Mouse (Mus musculus): ENCODE data around the gene Tdrd5. TPM values are rescaled to one million over a fixed set of nuclear protein-coding genes. Genes with fewer than 3 reads are reported as not detected.
A peak's percentile ranks its signal among the peaks of the same experiment; 100 is the strongest.
"Not testable (repeated sequence)": the region's sequence is repeated elsewhere in the genome, so short reads cannot be mapped to it uniquely, and the experiment has no call there.

Gene Tdrd5
- polyA plus RNA-seq, 2 experiments = 0.20 to 0.36 TPM

DNA sequence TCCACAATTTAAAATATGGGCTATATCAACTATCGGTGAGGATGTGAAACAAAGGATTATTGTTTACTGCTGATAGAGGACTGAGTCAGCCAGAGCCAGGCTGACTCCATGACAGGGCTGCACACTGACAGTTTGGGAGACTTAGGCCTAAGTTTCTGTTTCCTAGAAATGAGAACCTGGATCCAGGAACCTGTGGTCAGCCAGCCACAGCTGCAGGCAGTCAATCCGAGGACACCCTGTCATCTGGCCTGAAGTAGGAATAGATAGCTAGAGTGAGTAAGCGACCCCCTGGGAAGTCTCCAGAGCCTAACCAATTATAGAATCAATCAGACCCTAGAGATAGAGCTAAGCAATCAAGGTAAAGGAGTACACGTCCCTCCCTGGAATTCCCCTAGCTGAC is 41.0 kb upstream of the Tdrd5 start:
- no peak for TF ChIP-seq POLR2A (IDR thresholded peaks at IDR 0.05; ENCODE audit: borderline replicate concordance, extremely low read depth, insufficient read depth, insufficient read length)
- Histone ChIP-seq H3K4me3 (replicated peaks; ENCODE audit: low read length) (no peak overlapping the region), H3K27ac (replicated peaks; ENCODE audit: low read depth, low read length) (no peak overlapping the region), H3K27me3 (ENCODE audit: control insufficient read depth, insufficient read depth, low read length) (no peaks in the 10 kb centered on the region), H3K9ac (ENCODE audit: low read depth, low read length, severe bottlenecking) (no peak overlapping the region), H3K4me2 (replicated peaks; ENCODE audit: low read depth, low read length, severe bottlenecking) (no peak overlapping the region), H3K36me3 (ENCODE audit: control insufficient read depth, insufficient read depth, low read length) (no peaks in the 10 kb centered on the region), H3K4me1 (ENCODE audit: control insufficient read depth, insufficient read depth, low read length) (no peaks in the 10 kb centered on the region), H3K9me3 (ENCODE audit: control insufficient read depth, low read length) (no peaks in the 10 kb centered on the region)
- ATAC-seq (ENCODE audit: low FRiP score, low read depth) = no peak
- 82% methylated on average over 4 of the region's 4 CpGs for WGBS
- DNase-seq (ENCODE audit: low spot score) = no peak

DNA sequence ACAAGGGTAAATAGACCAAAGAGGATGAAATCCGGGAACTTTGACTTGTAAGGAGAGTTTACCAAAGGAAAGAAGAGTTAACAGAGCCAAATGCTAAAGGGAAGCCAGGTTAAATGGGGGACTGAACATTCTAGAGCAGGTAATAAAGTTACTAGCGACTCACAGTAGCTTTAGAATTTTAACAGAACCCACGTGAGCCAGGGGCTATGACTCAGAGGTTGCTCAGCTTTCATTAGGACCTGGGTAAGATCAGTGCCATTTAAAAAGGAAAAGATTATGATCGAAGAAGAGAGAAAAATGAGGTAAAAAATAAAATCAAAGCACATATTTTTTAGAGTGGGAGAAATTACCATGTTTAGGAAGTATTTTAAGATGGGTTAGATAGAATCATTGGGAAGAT is 37.4 kb upstream of the Tdrd5 start:
- Histone ChIP-seq H3K4me1 (ENCODE audit: control insufficient read depth, insufficient read depth, low read length) (no peaks in the 10 kb centered on the region), H3K4me2 (replicated peaks; ENCODE audit: low read depth, low read length, severe bottlenecking) (no peak overlapping the region), H3K27ac (replicated peaks; ENCODE audit: low read depth, low read length) (no peak overlapping the region), H3K36me3 (ENCODE audit: control insufficient read depth, insufficient read depth, low read length) (no peaks in the 10 kb centered on the region), H3K9me3 (ENCODE audit: control insufficient read depth, low read length) (no peaks in the 10 kb centered on the region), H3K27me3 (ENCODE audit: control insufficient read depth, insufficient read depth, low read length) (no peaks in the 10 kb centered on the region), H3K9ac (ENCODE audit: low read depth, low read length, severe bottlenecking) (no peak overlapping the region), H3K4me3 (replicated peaks; ENCODE audit: low read length) (no peak overlapping the region)
- ATAC-seq (ENCODE audit: low FRiP score, low read depth) = no peak
- DNase-seq (ENCODE audit: low spot score) = no peak
- no peak for TF ChIP-seq POLR2A (IDR thresholded peaks at IDR 0.05; ENCODE audit: borderline replicate concordance, extremely low read depth, insufficient read depth, insufficient read length)
- WGBS = 52% methylated on average over 4 of the region's 4 CpGs

DNA sequence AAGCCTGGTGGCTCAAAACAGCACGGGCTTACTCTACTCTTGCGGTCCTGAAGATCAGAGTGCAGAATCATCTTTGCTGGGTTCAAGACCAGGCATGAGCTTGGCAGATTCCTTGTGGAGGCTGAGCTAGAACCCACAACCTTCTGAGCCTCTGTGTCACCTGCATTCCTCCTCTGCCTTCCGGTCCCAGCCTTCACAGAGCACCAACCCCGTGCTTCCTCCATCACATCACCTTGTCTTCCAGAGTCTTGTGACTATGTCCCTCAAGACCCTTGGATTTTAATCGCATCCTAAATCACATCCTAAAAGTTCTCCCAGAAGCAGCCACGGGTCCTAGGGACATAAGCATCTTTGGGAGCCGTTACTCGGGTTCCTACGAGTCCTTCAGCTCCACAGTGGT is 19.7 kb upstream of the Tdrd5 start:
- DNase-seq (ENCODE audit: low spot score) = no peak
- no peak for ATAC-seq (ENCODE audit: low FRiP score, low read depth)
- H3K36me3 ChIP-seq (ENCODE audit: control insufficient read depth, insufficient read depth, low read length) = no peaks in the 10 kb centered on the region
- H3K27ac ChIP-seq (replicated peaks; ENCODE audit: low read depth, low read length) = no peak overlapping the region
- H3K4me2 ChIP-seq (replicated peaks; ENCODE audit: low read depth, low read length, severe bottlenecking) = no peak overlapping the region
- H3K9me3 ChIP-seq (ENCODE audit: control insufficient read depth, low read length) = no peaks in the 10 kb centered on the region
- 82% methylated on average over 9 of the region's 9 CpGs for WGBS
- H3K27me3 ChIP-seq (ENCODE audit: control insufficient read depth, insufficient read depth, low read length) = no peaks in the 10 kb centered on the region
- no peak for TF ChIP-seq POLR2A (IDR thresholded peaks at IDR 0.05; ENCODE audit: borderline replicate concordance, extremely low read depth, insufficient read depth, insufficient read length)
- no peak overlapping the region for H3K9ac ChIP-seq (ENCODE audit: low read depth, low read length, severe bottlenecking)
- H3K4me1 ChIP-seq (ENCODE audit: control insufficient read depth, insufficient read depth, low read length) = no peaks in the 10 kb centered on the region
- no peak overlapping the region for H3K4me3 ChIP-seq (replicated peaks; ENCODE audit: low read length)

DNA sequence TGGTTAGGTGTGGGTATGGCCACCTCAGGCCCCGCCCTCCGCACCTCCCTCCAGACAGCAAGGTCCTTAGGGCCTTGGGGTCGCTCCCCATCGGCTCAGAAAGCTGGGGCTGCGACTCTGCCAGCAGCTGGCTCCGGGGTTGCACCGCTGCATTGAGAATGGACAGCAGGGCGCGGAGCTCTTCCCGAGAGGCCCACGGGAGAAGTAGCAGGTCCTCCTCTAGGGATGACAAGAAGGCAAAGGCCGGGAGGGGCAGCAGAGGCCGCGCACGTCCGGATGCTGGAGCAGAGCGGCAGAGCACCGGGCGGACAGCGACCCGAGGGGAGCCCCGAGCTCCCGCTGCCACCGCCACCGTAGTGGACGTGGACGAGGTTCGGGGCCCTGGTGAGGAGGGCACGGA is 7.2 kb upstream of the Tdrd5 start, which contains the start of gene Nphs2:
TSS of gene Nphs2 (plus strand) at position 98 of the 400 bp plus-strand sequence.
- Histone ChIP-seq H3K9ac (ENCODE audit: low read depth, low read length, severe bottlenecking) (no peak within 1 kb of the TSS), H3K4me1 (ENCODE audit: control insufficient read depth, insufficient read depth, low read length) (no peaks in the 10 kb centered on the region), H3K4me2 (replicated peaks; ENCODE audit: low read depth, low read length, severe bottlenecking) (peak within 1 kb of the TSS; percentile 22), H3K9me3 (ENCODE audit: control insufficient read depth, low read length) (no peaks in the 10 kb centered on the region), H3K4me3 (replicated peaks; ENCODE audit: low read length) (peak within 1 kb of the TSS; percentile 0), H3K27me3 (ENCODE audit: control insufficient read depth, insufficient read depth, low read length) (peaks cover 32% of the 10 kb centered on the region), H3K36me3 (ENCODE audit: control insufficient read depth, insufficient read depth, low read length) (no peaks in the 10 kb centered on the region), H3K27ac (replicated peaks; ENCODE audit: low read depth, low read length) (no peak within 1 kb of the TSS)
- no peak for DNase-seq (ENCODE audit: low spot score)
- ATAC-seq (ENCODE audit: low FRiP score, low read depth) = no peak
- WGBS = 7% methylated on average over 29 of the region's 29 CpGs
- no peak for TF ChIP-seq POLR2A (IDR thresholded peaks at IDR 0.05; ENCODE audit: borderline replicate concordance, extremely low read depth, insufficient read depth, insufficient read length)

DNA sequence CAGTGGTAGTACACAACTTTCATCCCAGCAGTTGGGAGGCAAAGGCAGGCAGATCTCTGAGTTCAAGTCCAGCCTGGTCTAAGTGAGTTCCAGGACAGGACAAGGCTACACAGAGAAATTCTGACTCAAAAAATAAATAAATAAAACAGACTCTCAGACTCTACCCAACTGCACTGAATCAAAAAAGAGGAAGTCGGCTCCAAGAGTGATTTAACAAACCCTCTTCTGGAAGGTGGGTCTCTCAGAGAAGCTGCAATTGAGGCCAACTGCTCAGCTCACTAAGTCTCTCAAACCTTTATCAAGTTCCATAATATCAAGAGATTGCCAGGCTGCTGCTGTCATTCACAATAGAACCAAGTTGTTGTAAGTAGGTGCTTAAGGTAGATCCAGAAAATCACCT is 5.1 kb upstream of the Tdrd5 start:
- Histone ChIP-seq H3K4me2 (replicated peaks; ENCODE audit: low read depth, low read length, severe bottlenecking) (no peak overlapping the region), H3K9ac (ENCODE audit: low read depth, low read length, severe bottlenecking) (no peak overlapping the region), H3K4me3 (replicated peaks; ENCODE audit: low read length) (no peak overlapping the region), H3K9me3 (ENCODE audit: control insufficient read depth, low read length) (no peaks in the 10 kb centered on the region), H3K36me3 (ENCODE audit: control insufficient read depth, insufficient read depth, low read length) (no peaks in the 10 kb centered on the region), H3K4me1 (ENCODE audit: control insufficient read depth, insufficient read depth, low read length) (no peaks in the 10 kb centered on the region), H3K27ac (replicated peaks; ENCODE audit: low read depth, low read length) (no peak overlapping the region), H3K27me3 (ENCODE audit: control insufficient read depth, insufficient read depth, low read length) (peaks cover 47% of the 10 kb centered on the region)
- DNase-seq (ENCODE audit: low spot score) = no peak
- no peak for TF ChIP-seq POLR2A (IDR thresholded peaks at IDR 0.05; ENCODE audit: borderline replicate concordance, extremely low read depth, insufficient read depth, insufficient read length)
- 76% methylated on average over 1 of the region's 1 CpGs for WGBS
- no peak for ATAC-seq (ENCODE audit: low FRiP score, low read depth)

DNA sequence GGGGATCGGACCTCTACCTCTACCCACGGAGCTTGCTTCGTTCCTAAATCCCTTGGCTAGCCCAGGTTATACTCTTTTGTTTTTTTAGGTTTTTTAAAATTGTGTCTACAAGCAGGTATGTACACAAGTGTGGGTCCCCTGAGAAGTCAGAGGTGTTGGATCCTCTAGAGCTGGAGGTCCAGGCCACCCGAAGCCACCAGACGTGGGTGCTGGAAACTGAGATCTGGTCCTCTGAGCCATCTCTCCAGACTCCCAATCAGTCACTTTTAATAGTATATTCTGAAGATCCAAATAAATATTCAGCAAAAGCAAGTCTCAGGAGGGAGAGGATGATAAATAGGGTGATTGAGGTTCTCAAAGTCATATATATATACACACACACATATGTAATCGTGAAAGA is 13.4 kb downstream of the Tdrd5 start:
- ATAC-seq (ENCODE audit: low FRiP score, low read depth) = no peak
- H3K4me3 ChIP-seq (replicated peaks; ENCODE audit: low read length) = no peak overlapping the region
- WGBS = 92% methylated on average over 6 of the region's 6 CpGs

DNA sequence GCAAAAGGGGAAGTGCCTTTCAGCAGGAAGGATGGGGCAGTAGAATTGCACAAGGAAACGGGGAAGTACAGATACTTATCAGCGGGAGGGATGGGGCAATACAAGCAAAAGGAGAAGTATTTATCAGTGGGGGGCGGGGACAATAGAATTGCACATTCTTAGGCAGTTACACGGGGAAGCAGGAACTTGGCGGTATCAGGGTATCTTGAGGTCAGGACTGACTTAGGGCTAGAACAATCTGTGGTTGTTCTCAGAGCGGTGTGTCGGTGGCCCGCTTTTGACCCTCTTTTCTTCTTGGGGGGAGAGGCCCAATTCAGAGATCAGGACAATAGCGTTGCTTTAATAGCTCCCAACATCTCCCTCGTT is 14.3 kb downstream of the Tdrd5 start:
- H3K36me3 ChIP-seq (ENCODE audit: control insufficient read depth, insufficient read depth, low read length); H3K9ac ChIP-seq (ENCODE audit: low read depth, low read length, severe bottlenecking); ATAC-seq (ENCODE audit: low FRiP score, low read depth); H3K4me2 ChIP-seq (replicated peaks; ENCODE audit: low read depth, low read length, severe bottlenecking); H3K27me3 ChIP-seq (ENCODE audit: control insufficient read depth, insufficient read depth, low read length); H3K9me3 ChIP-seq (ENCODE audit: control insufficient read depth, low read length); DNase-seq (ENCODE audit: low spot score); H3K4me3 ChIP-seq (replicated peaks; ENCODE audit: low read length); H3K27ac ChIP-seq (replicated peaks; ENCODE audit: low read depth, low read length); H3K4me1 ChIP-seq (ENCODE audit: control insufficient read depth, insufficient read depth, low read length): not testable (repeated sequence)
- 79% methylated on average over 9 of the region's 10 CpGs for WGBS

More for the DNA sequence above, 13.4 kb downstream of the Tdrd5 start:
- no peaks in the 10 kb centered on the region for H3K9me3 ChIP-seq (ENCODE audit: control insufficient read depth, low read length)
- H3K4me2 ChIP-seq (replicated peaks; ENCODE audit: low read depth, low read length, severe bottlenecking) = no peak overlapping the region
- no peak for TF ChIP-seq POLR2A (IDR thresholded peaks at IDR 0.05; ENCODE audit: borderline replicate concordance, extremely low read depth, insufficient read depth, insufficient read length)
- H3K9ac ChIP-seq (ENCODE audit: low read depth, low read length, severe bottlenecking) = no peak overlapping the region
- DNase-seq (ENCODE audit: low spot score) = no peak
- H3K27ac ChIP-seq (replicated peaks; ENCODE audit: low read depth, low read length) = no peak overlapping the region
- H3K27me3 ChIP-seq (ENCODE audit: control insufficient read depth, insufficient read depth, low read length) = no peaks in the 10 kb centered on the region
- no peaks in the 10 kb centered on the region for H3K36me3 ChIP-seq (ENCODE audit: control insufficient read depth, insufficient read depth, low read length)
- no peaks in the 10 kb centered on the region for H3K4me1 ChIP-seq (ENCODE audit: control insufficient read depth, insufficient read depth, low read length)

All from limb, embryonic 14.5 days (tissue).